Mouse (Mus musculus): ENCODE data around the gene Plekhg1.

- TF ChIP-seq CTCF (IDR thresholded peaks at IDR 0.05; ENCODE audit: low read depth, low read length) (no peak), EP300 (IDR thresholded peaks at IDR 0.05; ENCODE audit: insufficient read depth, low read depth, low read length) (no peak), POLR2A (IDR thresholded peaks at IDR 0.05; ENCODE audit: insufficient read depth, low read length) (no peak)
Observed at GRCm38 (mm10) chr10:3928008-3928545, 187.9 kb downstream of the Plekhg1 start.

Measured in ES-Bruce4 (cell line).